ENCODE assay signal across 8 mouse cellular contexts in genomic region chr9:52679362-52679947, GRCm38 (mm10). TPM values are rescaled to one million over a fixed set of nuclear protein-coding genes. Genes with fewer than 3 reads are reported as not detected.
DNase-seq lines count a peak whose midpoint lies in the region; ATAC-seq and TF ChIP-seq lines count a peak whose summit lies in the region.

AI593442 (minus strand) TSS chr9:52679780.

- H3K36me3 ChIP-seq in lung, postnatal 0 days (ENCODE audit: insufficient read depth, low read length) = no peaks in the 10 kb centered on the region
- no peaks in the 10 kb centered on the region for H3K36me3 ChIP-seq in forebrain, embryonic 10.5 days (replicated peaks)
- H3K36me3 ChIP-seq in hindbrain, embryonic 16.5 days (ENCODE audit: control insufficient read depth, insufficient read depth, low read length) = no peaks in the 10 kb centered on the region
- H3K36me3 ChIP-seq in limb, embryonic 13.5 days = no peaks in the 10 kb centered on the region

- WGBS in lung, postnatal 0 days = 2% methylated on average over 9 of the region's 27 CpGs
- WGBS in lung, adult 2 months = under 1% methylated on average over 24 of the region's 27 CpGs
- 0% methylated on average over 20 of the region's 27 CpGs for WGBS in forebrain, embryonic 10.5 days
- 0% methylated on average over 22 of the region's 27 CpGs for WGBS in hindbrain, embryonic 16.5 days
- 2% methylated on average over 15 of the region's 27 CpGs for WGBS in limb, embryonic 13.5 days

- no peaks in the 10 kb centered on the region for H3K9me3 ChIP-seq in lung, postnatal 0 days (ENCODE audit: low read length)
- H3K9me3 ChIP-seq in forebrain, embryonic 10.5 days = no peaks in the 10 kb centered on the region
- no peaks in the 10 kb centered on the region for H3K9me3 ChIP-seq in hindbrain, embryonic 16.5 days (ENCODE audit: control insufficient read depth, low read length)
- H3K9me3 ChIP-seq in limb, embryonic 13.5 days = no peaks in the 10 kb centered on the region

- no peak for ATAC-seq in lung, postnatal 0 days
- ATAC-seq in hindbrain, embryonic 16.5 days = peak; percentile 95
- peak; percentile 71; the same call in 1 of the 2 replicates for ATAC-seq in limb, embryonic 13.5 days (ENCODE audit: low FRiP score, low read depth)
- no peak for ATAC-seq in erythroid progenitor cell, adult 5-6 weeks (replicated peaks; ENCODE audit: low FRiP score, poor library complexity, severe bottlenecking)

- no peak within 1 kb of the TSS for H3K9ac ChIP-seq in lung, postnatal 0 days (replicated peaks; ENCODE audit: low read depth)
- H3K9ac ChIP-seq in hindbrain, embryonic 16.5 days (ENCODE audit: low read depth, low read length) = peak within 1 kb of the TSS; percentile 89
- peak within 1 kb of the TSS; percentile 54 for H3K9ac ChIP-seq in limb, embryonic 13.5 days

- no peaks in the 10 kb centered on the region for H3K4me1 ChIP-seq in lung, postnatal 0 days (ENCODE audit: insufficient read depth, low read depth, low read length)
- H3K4me1 ChIP-seq in lung, adult 2 months (ENCODE audit: control insufficient read depth, insufficient read depth, low read length) = no peaks in the 10 kb centered on the region
- peaks cover 30% of the 10 kb centered on the region for H3K4me1 ChIP-seq in forebrain, embryonic 10.5 days
- peaks cover 5% of the 10 kb centered on the region for H3K4me1 ChIP-seq in hindbrain, embryonic 16.5 days (ENCODE audit: control insufficient read depth, insufficient read depth, low read depth, low read length)
- peaks cover 22% of the 10 kb centered on the region for H3K4me1 ChIP-seq in limb, embryonic 13.5 days

- no peak for TF ChIP-seq EP300 in lung, postnatal 0 days (IDR thresholded peaks at IDR 0.05)

- peaks cover 29% of the 10 kb centered on the region for H3K27me3 ChIP-seq in lung, postnatal 0 days (replicated peaks; ENCODE audit: insufficient read depth, low read length)
- H3K27me3 ChIP-seq in forebrain, embryonic 10.5 days (ENCODE audit: poor library complexity, severe bottlenecking) = peaks cover 60% of the 10 kb centered on the region
- H3K27me3 ChIP-seq in hindbrain, embryonic 16.5 days (replicated peaks; ENCODE audit: control insufficient read depth, insufficient read depth, low read length) = no peaks in the 10 kb centered on the region
- peaks cover 74% of the 10 kb centered on the region for H3K27me3 ChIP-seq in limb, embryonic 13.5 days

- H3K4me2 ChIP-seq in lung, postnatal 0 days (replicated peaks; ENCODE audit: low read depth, low read length) = peak within 1 kb of the TSS; percentile 43
- peak within 1 kb of the TSS; percentile 91 for H3K4me2 ChIP-seq in hindbrain, embryonic 16.5 days (ENCODE audit: low read length)
- H3K4me2 ChIP-seq in limb, embryonic 13.5 days (replicated peaks) = peak within 1 kb of the TSS; percentile 81

- no peak within 1 kb of the TSS for H3K27ac ChIP-seq in lung, postnatal 0 days (ENCODE audit: low read length)
- peak within 1 kb of the TSS; percentile 58; the same call in 1 of the 2 replicates for H3K27ac ChIP-seq in forebrain, embryonic 10.5 days
- H3K27ac ChIP-seq in hindbrain, embryonic 16.5 days (ENCODE audit: low read depth, low read length) = peak within 1 kb of the TSS; percentile 93
- H3K27ac ChIP-seq in limb, embryonic 13.5 days = no peak within 1 kb of the TSS

- no peak for TF ChIP-seq CTCF in lung, postnatal 0 days (IDR thresholded peaks at IDR 0.05)
- TF ChIP-seq CTCF in lung, adult 2 months (IDR thresholded peaks at IDR 0.05; ENCODE audit: insufficient read depth, low read length) = no peak

- DNase-seq in lung, postnatal 0 days (ENCODE audit: low spot score) = no peak
- DNase-seq in lung, adult 2 months = no peak
- DNase-seq in forebrain, embryonic 10.5 days (ENCODE audit: extremely low spot score, low spot score) = peak; percentile 64
- peak; percentile 69 to 77 for DNase-seq in right cerebral cortex, adult 2 months (ENCODE audit: low spot score in 2 of 2)
- no peak for DNase-seq in urinary bladder, postnatal 25 days (ENCODE audit: low spot score)

- H3K4me3 ChIP-seq in lung, postnatal 0 days (ENCODE audit: low read depth, low read length) = peak within 1 kb of the TSS; percentile 24
- H3K4me3 ChIP-seq in lung, adult 2 months (replicated peaks; ENCODE audit: extremely low read depth, low read depth, low read length) = no peak within 1 kb of the TSS
- peak within 1 kb of the TSS; percentile 64 for H3K4me3 ChIP-seq in forebrain, embryonic 10.5 days
- peak within 1 kb of the TSS; percentile 78 for H3K4me3 ChIP-seq in hindbrain, embryonic 16.5 days (ENCODE audit: low read length)
- H3K4me3 ChIP-seq in limb, embryonic 13.5 days = peak within 1 kb of the TSS; percentile 48

- no peak for TF ChIP-seq POLR2A in lung, adult 2 months (IDR thresholded peaks at IDR 0.05; ENCODE audit: borderline replicate concordance, extremely low read depth, low read depth, low read length)

RNA-seq across cellular contexts. Expression of gene AI593442, which starts in this region (rescaled TPM):
- polyA plus RNA-seq in lung, postnatal 0 days (2015; fragmentation: Nextera tagmentation; extraction: Ambion mirVana) = 2.2 and 2.5 TPM in 2 replicates
- polyA plus RNA-seq in lung, adult 2 months (2012; rRNA removed) = 0.05 and 0.08 TPM in 2 replicates
- polyA plus RNA-seq in forebrain, embryonic 10.5 days (2016; fragmentation: Nextera tagmentation; extraction: Ambion mirVana) = 0.19 and 0.28 TPM in 2 replicates
- 92.4 and 95.2 TPM in 2 replicates for polyA plus RNA-seq in hindbrain, embryonic 16.5 days (2015; fragmentation: Nextera tagmentation; extraction: Ambion mirVana)
- polyA plus RNA-seq in limb, embryonic 13.5 days (2015; fragmentation: Nextera tagmentation; extraction: Ambion mirVana) = 2.5 and 4.0 TPM in 2 replicates
- not detected in 2 replicates for total RNA-seq in erythroid progenitor cell, adult 5-6 weeks (2015; ENCODE audit: low replicate concordance)
- total RNA-seq in erythroid progenitor cell, adult 5-6 weeks (2017; ENCODE audit: low replicate concordance) = not detected in 2 replicates

Comparison
In these comparisons a context has a peak if more than half of its experiments do, and no peak if none do; other contexts are left out.
1. RNA of gene AI593442 (polyA plus RNA-seq): 92.4 to 95.2 TPM in hindbrain, embryonic 16.5 days; 2.5 to 4.0 TPM in limb, embryonic 13.5 days, 2.2 to 2.5 TPM in lung, postnatal 0 days, 0.19 to 0.28 TPM in forebrain, embryonic 10.5 days and 0.05 to 0.08 TPM in lung, adult 2 months; every median in the first group is over 10 times any median in the second.
2. Peak in DNase-seq, H3K4me3 ChIP-seq and H3K27ac ChIP-seq in forebrain, embryonic 10.5 days; RNA of the gene not detected or under 1 TPM.
3. ATAC-seq: peak in hindbrain, embryonic 16.5 days (single experiment) and limb, embryonic 13.5 days (single experiment); none in lung, postnatal 0 days (single experiment) and erythroid progenitor cell, adult 5-6 weeks (single experiment).
4. DNase-seq: peak in right cerebral cortex, adult 2 months (2 of 2); none in lung, postnatal 0 days (single experiment), lung, adult 2 months (single experiment) and urinary bladder, postnatal 25 days (single experiment).
5. Peak in every context shown above with its lines, with median percentiles within 50 percentile points of each other: H3K4me2 ChIP-seq.